Mouse (Mus musculus): ENCODE results near the gene Gas2. TPM values are rescaled to one million over a fixed set of nuclear protein-coding genes. Genes with fewer than 3 reads are reported as not detected.
A peak's percentile ranks its signal among the peaks of the same experiment; 100 is the strongest.

Gas2 gene
- polyA plus RNA-seq, 1 experiment from 2014 or later, result 12.3 TPM

DNA sequence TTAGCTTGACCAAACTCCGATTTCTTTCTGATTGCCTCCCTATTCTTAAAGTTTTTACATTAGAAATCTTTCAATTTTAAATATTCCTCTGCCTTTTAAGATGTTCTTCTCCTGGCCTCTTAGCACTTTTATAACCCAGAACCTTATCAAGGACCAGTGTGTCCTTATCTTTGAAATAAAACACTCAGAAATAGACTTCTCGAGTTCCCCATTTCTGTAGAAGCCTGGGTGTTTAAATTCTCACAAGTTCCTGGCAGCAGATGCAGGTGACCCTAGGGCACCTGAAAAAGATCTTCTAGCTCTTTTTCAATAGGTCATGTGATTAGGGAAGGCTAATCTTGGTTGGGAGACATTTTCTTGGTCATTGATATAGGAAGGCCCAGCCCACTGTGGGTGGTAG is 145.3 kb downstream of the Gas2 start:
- no peaks in the 10 kb centered on the region; the same call in 1 of the 2 replicates for H3K27me3 ChIP-seq (replicated peaks; ENCODE audit: control insufficient read depth, insufficient read depth, low read length)
- ATAC-seq, result no peak
- no peak overlapping the region for H3K4me2 ChIP-seq (ENCODE audit: low read length)
- no peaks in the 10 kb centered on the region for H3K9me3 ChIP-seq (ENCODE audit: control insufficient read depth, low read length)
- no peak overlapping the region for H3K9ac ChIP-seq (ENCODE audit: low read depth, low read length)
- peaks cover 4% of the 10 kb centered on the region for H3K4me1 ChIP-seq (ENCODE audit: control insufficient read depth, insufficient read depth, low read depth, low read length)
- H3K36me3 ChIP-seq (ENCODE audit: control insufficient read depth, insufficient read depth, low read length), result no peaks in the 10 kb centered on the region
- no peak overlapping the region for H3K4me3 ChIP-seq (ENCODE audit: low read length)
- no peak overlapping the region for H3K27ac ChIP-seq (ENCODE audit: low read depth, low read length)
- 93% methylated on average over 2 of the region's 2 CpGs for WGBS

DNA sequence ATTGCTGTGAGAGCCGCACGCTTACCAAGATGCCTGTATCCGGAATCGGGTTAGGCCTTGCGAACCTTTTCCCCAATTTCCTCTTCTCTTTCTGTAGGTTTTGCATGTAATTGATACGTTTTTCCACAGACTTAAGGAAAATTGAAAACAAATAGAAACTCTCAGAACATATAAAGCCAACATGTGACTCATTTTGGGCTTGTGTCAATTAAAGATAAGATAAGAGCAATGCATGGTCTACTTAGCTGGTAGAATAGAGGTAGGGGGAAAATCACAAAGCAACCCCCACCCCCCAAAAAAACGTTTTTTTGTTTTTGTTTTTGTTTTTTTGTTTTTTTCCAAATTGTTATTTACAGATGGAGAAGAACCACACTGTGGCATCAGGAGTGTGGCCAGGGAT is 151.6 kb downstream of the Gas2 start:
- no peaks in the 10 kb centered on the region; the same call in 1 of the 2 replicates for H3K27me3 ChIP-seq (replicated peaks; ENCODE audit: control insufficient read depth, insufficient read depth, low read length)
- ATAC-seq, result no peak
- 81% methylated on average over 7 of the region's 7 CpGs for WGBS
- H3K4me2 ChIP-seq (ENCODE audit: low read length), result no peak overlapping the region
- H3K36me3 ChIP-seq (ENCODE audit: control insufficient read depth, insufficient read depth, low read length), result no peaks in the 10 kb centered on the region
- H3K27ac ChIP-seq (ENCODE audit: low read depth, low read length), result no peak overlapping the region
- H3K9me3 ChIP-seq (ENCODE audit: control insufficient read depth, low read length), result no peaks in the 10 kb centered on the region
- H3K9ac ChIP-seq (ENCODE audit: low read depth, low read length), result no peak overlapping the region
- no peaks in the 10 kb centered on the region for H3K4me1 ChIP-seq (ENCODE audit: control insufficient read depth, insufficient read depth, low read depth, low read length)
- no peak overlapping the region for H3K4me3 ChIP-seq (ENCODE audit: low read length)

DNA sequence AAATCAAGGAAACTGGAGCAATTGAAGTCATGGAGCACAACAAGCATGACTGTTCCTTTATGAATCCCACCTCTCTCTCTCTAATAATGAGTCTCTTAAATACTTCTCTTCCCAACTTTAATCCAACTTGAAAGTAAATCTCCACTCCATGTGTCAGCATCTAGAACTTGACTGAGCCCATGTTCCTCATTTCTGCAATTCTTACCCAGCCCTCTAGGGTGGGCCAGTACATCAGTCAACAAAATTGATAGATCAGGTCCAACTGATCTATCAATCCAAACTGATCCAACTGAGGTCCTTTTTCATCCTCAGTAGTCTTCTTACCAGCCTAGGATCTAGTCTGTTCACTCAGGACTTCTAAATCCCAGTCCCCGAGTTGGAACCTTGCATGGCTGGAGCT is 153.4 kb downstream of the Gas2 start:
- Histone ChIP-seq H3K27ac (ENCODE audit: low read depth, low read length) (no peak overlapping the region), H3K9ac (ENCODE audit: low read depth, low read length) (no peak overlapping the region), H3K36me3 (ENCODE audit: control insufficient read depth, insufficient read depth, low read length) (no peaks in the 10 kb centered on the region), H3K4me3 (ENCODE audit: low read length) (no peak overlapping the region), H3K4me2 (ENCODE audit: low read length) (no peak overlapping the region), H3K9me3 (ENCODE audit: control insufficient read depth, low read length) (no peaks in the 10 kb centered on the region), H3K4me1 (ENCODE audit: control insufficient read depth, insufficient read depth, low read depth, low read length) (no peaks in the 10 kb centered on the region), H3K27me3 (replicated peaks; ENCODE audit: control insufficient read depth, insufficient read depth, low read length) (no peaks in the 10 kb centered on the region)
- ATAC-seq, result no peak
- WGBS, result 82% methylated on average over 1 of the region's 1 CpGs

DNA sequence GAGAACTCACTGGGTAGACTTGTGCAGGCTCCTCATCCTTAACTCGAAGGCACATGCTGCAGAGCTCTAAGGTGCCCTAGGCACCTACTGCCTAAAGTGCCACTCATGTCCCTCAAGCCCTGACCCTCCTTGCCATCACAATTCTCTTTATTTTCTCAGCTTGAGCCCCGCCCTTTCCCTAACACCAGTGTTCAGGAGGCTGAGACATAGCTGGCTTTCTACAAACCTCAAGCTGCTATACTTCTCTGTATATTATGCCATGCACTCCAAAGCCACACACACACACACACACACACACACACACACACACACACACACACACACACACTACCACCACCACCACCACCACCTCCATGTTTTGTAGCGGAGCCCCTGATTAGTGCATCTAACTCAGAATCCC is 153.8 kb downstream of the Gas2 start, which contains the start of gene 1700015G11Rik:
1700015G11Rik (minus strand) TSS at position 101 of the 400 bp plus-strand sequence.
- no peaks in the 10 kb centered on the region for H3K4me1 ChIP-seq (ENCODE audit: control insufficient read depth, insufficient read depth, low read depth, low read length)
- no peaks in the 10 kb centered on the region for H3K36me3 ChIP-seq (ENCODE audit: control insufficient read depth, insufficient read depth, low read length)
- H3K27me3 ChIP-seq (replicated peaks; ENCODE audit: control insufficient read depth, insufficient read depth, low read length), result no peaks in the 10 kb centered on the region
- no peak within 1 kb of the TSS for H3K4me2 ChIP-seq (ENCODE audit: low read length)
- no peak within 1 kb of the TSS for H3K4me3 ChIP-seq (ENCODE audit: low read length)
- no peak within 1 kb of the TSS for H3K9ac ChIP-seq (ENCODE audit: low read depth, low read length)
- no peaks in the 10 kb centered on the region for H3K9me3 ChIP-seq (ENCODE audit: control insufficient read depth, low read length)
- WGBS, result 87% methylated on average over 3 of the region's 3 CpGs
- no peak for ATAC-seq
- H3K27ac ChIP-seq (ENCODE audit: low read depth, low read length), result no peak within 1 kb of the TSS

DNA sequence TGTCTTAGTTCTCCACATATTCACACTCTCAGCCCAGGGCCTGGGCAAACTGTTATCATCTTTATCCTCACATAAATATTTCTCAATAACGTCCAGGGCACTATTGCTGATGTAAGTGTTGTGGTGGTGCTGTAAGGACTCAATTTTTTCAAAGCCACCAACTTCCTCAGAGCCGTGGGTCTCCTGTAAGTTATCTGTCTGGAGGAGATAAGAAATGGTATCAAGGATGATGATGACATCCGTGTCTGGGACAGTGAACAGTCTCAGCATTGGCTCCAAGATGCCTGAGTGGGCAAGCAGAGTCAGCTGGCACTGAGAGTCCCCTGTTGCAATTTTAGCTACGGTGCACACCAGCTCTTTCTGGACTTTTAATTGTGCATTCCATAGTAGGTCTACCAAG is 160.2 kb downstream of the Gas2 start:
- Histone ChIP-seq H3K4me3 (ENCODE audit: low read length) (no peak overlapping the region), H3K9ac (ENCODE audit: low read depth, low read length) (no peak overlapping the region), H3K4me2 (ENCODE audit: low read length) (no peak overlapping the region), H3K36me3 (ENCODE audit: control insufficient read depth, insufficient read depth, low read length) (no peaks in the 10 kb centered on the region), H3K27me3 (replicated peaks; ENCODE audit: control insufficient read depth, insufficient read depth, low read length) (no peaks in the 10 kb centered on the region), H3K4me1 (ENCODE audit: control insufficient read depth, insufficient read depth, low read depth, low read length) (no peaks in the 10 kb centered on the region), H3K9me3 (ENCODE audit: control insufficient read depth, low read length) (no peaks in the 10 kb centered on the region), H3K27ac (ENCODE audit: low read depth, low read length) (no peak overlapping the region)
- WGBS, result 92% methylated on average over 4 of the region's 4 CpGs
- no peak for ATAC-seq

DNA sequence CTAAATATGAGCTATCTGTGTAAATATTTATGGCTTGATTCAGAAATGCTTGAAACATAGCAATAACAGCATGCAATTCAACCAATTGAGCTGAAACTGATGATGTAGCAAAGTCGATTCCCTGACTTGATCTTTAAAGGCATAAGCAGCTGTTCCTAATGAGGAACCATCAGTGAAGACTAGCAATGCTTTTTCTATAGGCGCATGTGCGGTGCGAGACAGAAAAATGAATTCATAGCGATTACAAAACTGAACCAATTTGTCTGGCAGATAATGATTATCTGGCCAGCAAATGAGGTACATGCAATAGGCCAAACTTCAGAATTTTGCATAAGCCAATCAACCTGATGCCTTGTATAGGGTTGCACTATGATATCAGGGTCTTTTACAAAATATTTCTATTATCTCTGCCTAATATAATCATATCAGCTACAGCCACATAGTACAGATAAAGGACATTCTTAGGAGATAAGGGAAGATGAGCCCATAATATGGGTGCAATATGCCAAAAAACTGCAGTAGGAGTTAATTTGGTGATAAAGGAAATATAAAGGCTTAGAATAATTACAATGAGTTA is 162.3 kb downstream of the Gas2 start:
- no peak for ATAC-seq

DNA sequence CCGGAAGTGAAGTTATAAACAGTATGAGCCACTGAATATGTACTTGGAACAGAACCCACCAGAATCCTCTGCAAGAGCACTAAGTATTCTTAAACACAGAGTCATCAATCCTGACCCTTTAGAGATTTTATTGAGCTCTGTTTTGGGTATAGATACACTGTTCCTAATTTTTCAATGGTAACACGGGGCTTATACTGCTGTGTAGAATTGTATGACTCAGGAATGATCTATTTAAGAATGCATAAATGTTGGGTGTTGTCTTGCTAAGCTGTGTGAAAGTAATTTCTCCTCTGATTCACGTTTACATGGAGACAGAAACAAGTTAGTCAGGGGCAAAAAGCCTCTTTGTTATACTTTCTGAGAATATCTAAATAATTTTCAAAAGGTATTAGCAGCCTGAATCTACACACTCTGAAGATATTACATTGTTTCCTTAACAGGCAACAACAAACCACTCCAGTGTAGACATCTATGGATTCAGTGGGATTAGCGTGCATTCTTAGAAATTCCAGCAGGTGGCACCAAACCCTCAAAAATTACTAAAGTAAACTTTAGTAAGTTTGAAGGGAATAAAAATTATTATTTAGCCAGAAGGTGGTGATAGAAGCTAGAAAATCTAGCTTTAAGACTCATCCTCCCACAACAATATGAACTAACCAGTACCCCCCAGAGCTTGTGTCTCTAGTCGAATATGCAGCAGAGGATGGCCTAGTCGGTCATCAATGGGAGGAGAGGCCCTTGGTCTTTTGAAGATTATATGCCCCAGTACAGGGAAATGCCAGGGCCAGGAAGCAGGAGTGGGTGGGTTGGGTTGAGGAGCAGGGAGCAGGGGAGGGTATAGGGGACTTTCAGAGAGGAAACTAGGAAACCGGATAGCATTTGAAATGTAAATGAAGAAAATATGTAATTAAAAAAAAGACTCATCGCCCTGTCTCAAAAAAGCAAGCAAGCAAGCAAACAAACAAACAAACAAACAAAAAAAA is 176.1 kb downstream of the Gas2 start:
- H3K9me3 ChIP-seq (ENCODE audit: control insufficient read depth, low read length), result peaks cover 4% of the 10 kb centered on the region
- peak; percentile 87 for ATAC-seq
- WGBS, result 43% methylated on average over 8 of the region's 8 CpGs

More for the DNA sequence above, 162.3 kb downstream of the Gas2 start:
- Histone ChIP-seq H3K9ac (ENCODE audit: low read depth, low read length) (no peak overlapping the region), H3K4me1 (ENCODE audit: control insufficient read depth, insufficient read depth, low read depth, low read length) (no peaks in the 10 kb centered on the region), H3K4me2 (ENCODE audit: low read length) (no peak overlapping the region), H3K27ac (ENCODE audit: low read depth, low read length) (no peak overlapping the region), H3K27me3 (replicated peaks; ENCODE audit: control insufficient read depth, insufficient read depth, low read length) (no peaks in the 10 kb centered on the region), H3K9me3 (ENCODE audit: control insufficient read depth, low read length) (no peaks in the 10 kb centered on the region), H3K4me3 (ENCODE audit: low read length) (no peak overlapping the region), H3K36me3 (ENCODE audit: control insufficient read depth, insufficient read depth, low read length) (no peaks in the 10 kb centered on the region)
- whole genome bisulfite sequencing, result 87% methylated on average over 5 of the region's 5 CpGs

More for the DNA sequence above, 176.1 kb downstream of the Gas2 start:
- Histone ChIP-seq H3K36me3 (ENCODE audit: control insufficient read depth, insufficient read depth, low read length) (no peaks in the 10 kb centered on the region), H3K27ac (ENCODE audit: low read depth, low read length) (no peak overlapping the region), H3K4me1 (ENCODE audit: control insufficient read depth, insufficient read depth, low read depth, low read length) (no peaks in the 10 kb centered on the region), H3K4me2 (ENCODE audit: low read length) (no peak overlapping the region), H3K27me3 (replicated peaks; ENCODE audit: control insufficient read depth, insufficient read depth, low read length) (no peaks in the 10 kb centered on the region), H3K9ac (ENCODE audit: low read depth, low read length) (no peak overlapping the region), H3K4me3 (ENCODE audit: low read length) (no peak overlapping the region)

All from hindbrain, embryonic 16.5 days (tissue).